Mouse (Mus musculus) spleen, adult 2 months (tissue): ENCODE measurements around the gene Ank2.

Source experiments
- CTCF ChIP-seq: fragments of 200-500 bp; IDR thresholded peaks from 2 replicates; pipeline ENCODE4 v1.5.1; 2011; ENCODE audit warnings: mild to moderate bottlenecking, inconsistent platforms; ENCODE audit not compliant: insufficient read depth, insufficient read length, insufficient replicate concordance; ENCODE audit errors: extremely low read depth
- POLR2A ChIP-seq: fragments of 200-500 bp; IDR thresholded peaks from 2 replicates; pipeline ENCODE4 v1.6.1; 2011; ENCODE audit warnings: low read depth, low read length, inconsistent platforms

GRCm38 (mm10) chr3:127474115-127474514 is 25.0 kb downstream of the Ank2 start:
- TF ChIP-seq CTCF (no peak), POLR2A (no peak)
